ENCODE assay signal across 9 mouse cellular contexts in the genomic region with DNA sequence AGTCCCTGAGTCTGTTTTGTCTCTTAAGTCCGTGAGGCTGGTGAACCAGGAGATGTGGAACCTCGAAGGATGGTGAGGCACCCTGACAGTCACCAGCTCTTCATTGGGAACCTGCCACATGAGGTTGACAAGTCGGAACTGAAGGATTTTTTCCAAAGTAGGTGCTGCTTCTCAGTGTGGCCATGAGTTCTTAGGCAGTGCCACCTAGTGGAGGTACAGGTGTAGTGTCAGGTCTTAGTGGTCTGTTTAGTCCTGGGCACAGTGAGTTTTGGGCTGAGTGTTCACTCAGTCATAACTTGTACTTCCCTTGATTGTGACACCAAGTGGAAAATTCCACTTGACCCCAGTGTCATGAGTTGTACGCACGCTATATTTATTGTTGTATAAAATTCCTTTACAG. TPM values are rescaled to one million over a fixed set of nuclear protein-coding genes. Genes with fewer than 3 reads are reported as not detected.
A peak's percentile ranks its signal among the peaks of the same experiment; 100 is the strongest.
DNase-seq lines count a peak whose midpoint lies in the region; ATAC-seq lines count a peak whose summit lies in the region.
"Had no signal": no experiment of that assay in that cellular context is flagged by ENCODE, and none has a peak within 500 bp of the region (broad histone marks: within the 10 kb centered on the region; RNA-seq: fewer than 3 reads in every experiment).

No protein-coding gene starts in this region.

- H3K9ac ChIP-seq in liver, embryonic 16.5 days (ENCODE audit: low read depth, low read length), result no peak overlapping the region
- H3K9ac ChIP-seq: heart, embryonic 13.5 days had no signal

- no peak overlapping the region for H3K27ac ChIP-seq in embryonic facial prominence, embryonic 10.5 days (replicated peaks)
- no peak overlapping the region for H3K27ac ChIP-seq in liver, embryonic 16.5 days (ENCODE audit: low read length)
- H3K27ac ChIP-seq: heart, embryonic 13.5 days had no signal

- no peaks in the 10 kb centered on the region for H3K27me3 ChIP-seq in embryonic facial prominence, embryonic 10.5 days (replicated peaks; ENCODE audit: low read depth, poor library complexity, severe bottlenecking)
- no peaks in the 10 kb centered on the region for H3K27me3 ChIP-seq in liver, embryonic 16.5 days (ENCODE audit: control insufficient read depth, insufficient read depth, low read depth, low read length)
- H3K27me3 ChIP-seq: heart, embryonic 13.5 days had no signal

- H3K36me3 ChIP-seq in embryonic facial prominence, embryonic 10.5 days (replicated peaks), result peaks cover 99% of the 10 kb centered on the region
- H3K36me3 ChIP-seq in liver, embryonic 16.5 days (ENCODE audit: control insufficient read depth, insufficient read depth), result peaks cover 53% of the 10 kb centered on the region

- H3K4me1 ChIP-seq in embryonic facial prominence, embryonic 10.5 days, result no peaks in the 10 kb centered on the region
- H3K4me1 ChIP-seq in liver, embryonic 16.5 days (ENCODE audit: control insufficient read depth, low read depth, low read length), result no peaks in the 10 kb centered on the region

- peak; percentile 19 for DNase-seq in left cerebral cortex, adult 11 months (ENCODE audit: low spot score)
- no peak for DNase-seq in left cerebral cortex, adult 8-10 months (ENCODE audit: low spot score in 2 of 2)
- peak; percentile 53 for DNase-seq in adrenal gland, adult 2 months
- peak; percentile 41 for DNase-seq in embryonic facial prominence, embryonic 10.5 days (ENCODE audit: low spot score)
- peak; percentile 36 for DNase-seq in kidney, adult 11 months
- peak; percentile 70 for DNase-seq in retina, postnatal 1 day
- DNase-seq in ovary, adult 18-20 months (ENCODE audit: low spot score), result no peak

- peak; percentile 48 for ATAC-seq in liver, embryonic 16.5 days (ENCODE audit: low read depth)

- 73% methylated on average over 5 of the region's 5 CpGs for WGBS in embryonic facial prominence, embryonic 10.5 days
- WGBS in liver, embryonic 16.5 days (ENCODE audit: insufficient replicate concordance), result 54% methylated on average over 5 of the region's 5 CpGs

- no peak overlapping the region for H3K4me3 ChIP-seq in embryonic facial prominence, embryonic 10.5 days
- H3K4me3 ChIP-seq in liver, embryonic 16.5 days (ENCODE audit: low read depth, low read length), result no peak overlapping the region
- H3K4me3 ChIP-seq: heart, embryonic 13.5 days had no signal

- H3K4me2 ChIP-seq in liver, embryonic 16.5 days (ENCODE audit: low read depth, low read length), result no peak overlapping the region
- H3K4me2 ChIP-seq: heart, embryonic 13.5 days had no signal

- no peaks in the 10 kb centered on the region for H3K9me3 ChIP-seq in embryonic facial prominence, embryonic 10.5 days
- no peaks in the 10 kb centered on the region for H3K9me3 ChIP-seq in liver, embryonic 16.5 days (replicated peaks; ENCODE audit: control insufficient read depth, low read length)
- H3K9me3 ChIP-seq: heart, embryonic 13.5 days had no signal

RNA-seq across cellular contexts. Expression of a gene that starts 28.4 kb away (rescaled TPM):
- 10 to 100 TPM; 31.9 to 33.7 (median 32.1) TPM for total RNA-seq in left cerebral cortex, adult 8-10 months (2022)
- 10 to 100 TPM; 50.7 to 54.6 TPM for total RNA-seq in adrenal gland, adult 2 months (2021)
- 22.7 and 33.7 TPM in 2 replicates for polyA plus RNA-seq in adrenal gland, adult 2 months (2012; rRNA removed)
- polyA plus RNA-seq in embryonic facial prominence, embryonic 10.5 days (2016; fragmentation: Nextera tagmentation; extraction: Ambion mirVana), result 282 and 290 TPM in 2 replicates
- polyA plus RNA-seq in liver, embryonic 16.5 days (2015; fragmentation: Nextera tagmentation; extraction: Ambion mirVana), result 51.7 and 55.2 TPM in 2 replicates

RNA-seq across cellular contexts. Expression of a gene that starts 36.8 kb away (rescaled TPM):
- total RNA-seq in left cerebral cortex, adult 8-10 months (2022), result 100 to 1,000 TPM in 3 of 4 experiments, 10 to 100 TPM in 1; 98.2 to 107 (median 104) TPM
- total RNA-seq in adrenal gland, adult 2 months (2021), result 100 to 1,000 TPM; 226 to 307 TPM
- polyA plus RNA-seq in adrenal gland, adult 2 months (2012; rRNA removed), result 679 and 685 TPM in 2 replicates
- polyA plus RNA-seq in embryonic facial prominence, embryonic 10.5 days (2016; fragmentation: Nextera tagmentation; extraction: Ambion mirVana), result 266 and 285 TPM in 2 replicates
- polyA plus RNA-seq in liver, embryonic 16.5 days (2015; fragmentation: Nextera tagmentation; extraction: Ambion mirVana), result 195 and 207 TPM in 2 replicates

Comparison
In these comparisons a context has a peak if more than half of its experiments do, and no peak if none do; other contexts are left out.
1. DNase-seq: peak in left cerebral cortex, adult 11 months (single experiment), adrenal gland, adult 2 months (single experiment), embryonic facial prominence, embryonic 10.5 days (single experiment), kidney, adult 11 months (single experiment) and retina, postnatal 1 day (single experiment); none in left cerebral cortex, adult 8-10 months (0 of 2) and ovary, adult 18-20 months (single experiment).